Mouse (Mus musculus) small intestine, adult 2 months (tissue): Measurements from ENCODE around the gene Safb.

Experiments used
- CTCF ChIP-seq: fragments of 200-500 bp; IDR thresholded peaks from 2 replicates; pipeline ENCODE4 v1.5.1; 2012; ENCODE audit warnings: low read depth, mild to moderate bottlenecking, control low read depth, inconsistent platforms, low read length, moderate library complexity, mixed read lengths; ENCODE audit not compliant: insufficient replicate concordance, insufficient read length; ENCODE audit errors: extremely low read depth
- POLR2A ChIP-seq: fragments of 200-500 bp; IDR thresholded peaks from 2 replicates; pipeline ENCODE4 v1.6.1; 2012; ENCODE audit warnings: low read depth, mild to moderate bottlenecking, control low read depth, inconsistent platforms, low read length, moderate library complexity

- TF ChIP-seq CTCF (no peak), POLR2A (no peak)
Measured at GRCm38 (mm10) chr17:56551841-56552581, 32.6 kb upstream of the Safb start.
